Mouse (Mus musculus) heart, embryonic 13.5 days (tissue): ENCODE data around the gene Olfr699. TPM values are rescaled to one million over a fixed set of nuclear protein-coding genes. Genes with fewer than 3 reads are reported as not detected.

Experiments
- polyA plus RNA-seq: library from polyadenylated mRNA; unstranded; fragments of >200 nt; fragmentation: Nextera tagmentation; extraction: Ambion mirVana; gene quantifications from 2 replicates; pipeline ENCODE4 v1.2.1, GENCODE M21; 2015

The Olfr699 gene
- polyA plus RNA-seq, 1 experiment from 2014 or later: not detected

Other genes starting within 250 kb of the Olfr699 start
- gene Olfr693, start 112.6 kb downstream of the Olfr699 start, polyA plus RNA-seq: not detected in 2 replicates
- not detected in 2 replicates for gene Olfr694, start 101.4 kb downstream of the Olfr699 start, polyA plus RNA-seq
- gene Olfr695, start 76.8 kb downstream of the Olfr699 start, polyA plus RNA-seq: not detected in 2 replicates
- gene Olfr697, start 50.8 kb downstream of the Olfr699 start, polyA plus RNA-seq: not detected in 2 replicates
- gene Olfr698, start 37.8 kb downstream of the Olfr699 start, polyA plus RNA-seq: not detected in 2 replicates
- not detected in 2 replicates for gene Olfr700, start 15.6 kb upstream of the Olfr699 start, polyA plus RNA-seq
- not detected in 2 replicates for gene Olfr701, start 20.9 kb upstream of the Olfr699 start, polyA plus RNA-seq
- not detected in 2 replicates for gene Olfr702, start 40.7 kb upstream of the Olfr699 start, polyA plus RNA-seq
- not detected in 2 replicates for gene Olfr703, start 50.2 kb upstream of the Olfr699 start, polyA plus RNA-seq
- gene Olfr704, start 70.0 kb upstream of the Olfr699 start, polyA plus RNA-seq: not detected in 2 replicates
- not detected in 2 replicates for gene Olfr705, start 83.7 kb upstream of the Olfr699 start, polyA plus RNA-seq
- not detected in 2 replicates for gene Olfr706, start 95.0 kb upstream of the Olfr699 start, polyA plus RNA-seq
- not detected in 2 replicates for gene Olfr707, start 108.0 kb upstream of the Olfr699 start, polyA plus RNA-seq
- not detected in 2 replicates for gene Olfr1532-ps1, start 114.8 kb upstream of the Olfr699 start, polyA plus RNA-seq
- not detected in 2 replicates for gene Olfr709-ps1, start 139.0 kb upstream of the Olfr699 start, polyA plus RNA-seq
- not detected in 2 replicates for gene Olfr710, start 155.1 kb upstream of the Olfr699 start, polyA plus RNA-seq
- not detected in 2 replicates for gene Olfr6, start 170.7 kb upstream of the Olfr699 start, polyA plus RNA-seq
- not detected in 2 replicates for gene Olfr711, start 182.3 kb upstream of the Olfr699 start, polyA plus RNA-seq
- gene Olfr2, start 212.9 kb upstream of the Olfr699 start, polyA plus RNA-seq: not detected in 2 replicates
- not detected in 2 replicates for gene Olfr713, start 238.0 kb upstream of the Olfr699 start, polyA plus RNA-seq